ENCODE assay signal across 9 mouse cellular contexts in genomic region chr6:122495082-122495881, GRCm38 (mm10). TPM values are rescaled to one million over a fixed set of nuclear protein-coding genes. Genes with fewer than 3 reads are reported as not detected.
DNase-seq lines count a peak whose midpoint lies in the region; ATAC-seq lines count a peak whose summit lies in the region.
"Had no signal": no experiment of that assay in that cellular context is flagged by ENCODE, and none has a peak within 500 bp of the region (broad histone marks: within the 10 kb centered on the region; RNA-seq: fewer than 3 reads in every experiment).

No protein-coding gene starts in this region.

- H3K27ac ChIP-seq in hindbrain, embryonic 15.5 days (replicated peaks), result peak overlapping the region; percentile 71

- no peaks in the 10 kb centered on the region for H3K9me3 ChIP-seq in hindbrain, embryonic 15.5 days

- intact Hi-C loops in gastrocnemius, postnatal 36 days (cut with DNase I), result loop anchor here (5.0 kb wide), 1 partner anchor 67 kb away; no protein-coding TSS in a partner anchor

- no peaks in the 10 kb centered on the region for H3K27me3 ChIP-seq in hindbrain, embryonic 15.5 days

- 0 out of 2 replicates have a peak overlapping the region, but pooled peaks have one; percentile 1 for H3K4me3 ChIP-seq in hindbrain, embryonic 15.5 days

- peak; percentile 47 for DNase-seq in right cerebral cortex, postnatal 4 days
- no peak for DNase-seq in right cerebral cortex, postnatal 25 days
- peak; percentile 86 for DNase-seq in fibroblast of lung, adult 2 months (ENCODE audit: low read depth)
- peak; percentile 47 to 54 for DNase-seq in lung, adult 18-20 months
- DNase-seq in ovary, postnatal 14 days (ENCODE audit: low spot score), result peak; percentile 56
- DNase-seq in gastrocnemius, postnatal 36 days, result no peak
- no peak for DNase-seq in MN1 (ENCODE audit: low spot score)

- peak overlapping the region; percentile 39 for H3K4me2 ChIP-seq in hindbrain, embryonic 15.5 days

- no peaks in the 10 kb centered on the region for H3K36me3 ChIP-seq in hindbrain, embryonic 15.5 days

- peaks cover 38% of the 10 kb centered on the region for H3K4me1 ChIP-seq in hindbrain, embryonic 15.5 days (replicated peaks)

- WGBS in hindbrain, embryonic 15.5 days, result 10% methylated on average over 21 of the region's 21 CpGs

- H3K9ac ChIP-seq in hindbrain, embryonic 15.5 days, result no peak overlapping the region

- peak; percentile 73 for ATAC-seq in hindbrain, embryonic 15.5 days (ENCODE audit: low FRiP score, low read depth)

RNA-seq across cellular contexts. Expression of gene Rimklb, which starts 3.3 kb away (rescaled TPM):
- 106 and 111 TPM in 2 replicates for polyA plus RNA-seq in hindbrain, embryonic 15.5 days (2015; fragmentation: Nextera tagmentation; extraction: Ambion mirVana)
- total RNA-seq in gastrocnemius, postnatal 36 days (2021), result under 1 TPM in 1 of 2 experiments, not detected in 1; 0.79 TPM
- total RNA-seq: common myeloid progenitor, adult 5-6 weeks had no signal

RNA-seq across cellular contexts. Expression of gene Mfap5, which starts 10.4 kb away (rescaled TPM):
- 2.8 and 3.5 TPM in 2 replicates for polyA plus RNA-seq in hindbrain, embryonic 15.5 days (2015; fragmentation: Nextera tagmentation; extraction: Ambion mirVana)
- total RNA-seq in gastrocnemius, postnatal 36 days (2021), result 10 to 100 TPM; 36.4 to 38.2 TPM
- total RNA-seq: common myeloid progenitor, adult 5-6 weeks had no signal

RNA-seq across cellular contexts. Expression of gene Aicda, which starts 58.3 kb away (rescaled TPM):
- polyA plus RNA-seq in hindbrain, embryonic 15.5 days (2015; fragmentation: Nextera tagmentation; extraction: Ambion mirVana), result 0.25 and 0.77 TPM in 2 replicates
- not detected for total RNA-seq in gastrocnemius, postnatal 36 days (2021)
- total RNA-seq: common myeloid progenitor, adult 5-6 weeks had no signal

Comparison
In these comparisons a context has a peak if more than half of its experiments do, and no peak if none do; other contexts are left out.
1. DNase-seq: peak in right cerebral cortex, postnatal 4 days (single experiment), fibroblast of lung, adult 2 months (single experiment), lung, adult 18-20 months (2 of 2) and ovary, postnatal 14 days (single experiment); none in right cerebral cortex, postnatal 25 days (single experiment), gastrocnemius, postnatal 36 days (0 of 2) and MN1 (single experiment).